Mouse (Mus musculus) G1E (cell line): ENCODE results near the gene Zg16.
"Not testable (repeated sequence)": the region's sequence is repeated elsewhere in the genome, so short reads cannot be mapped to it uniquely, and the experiment has no call there.

ENCODE experiments used
- CTCF ChIP-seq: IDR thresholded peaks from 2 replicates; pipeline ENCODE4 v1.5.1; 2012; ENCODE audit warnings: low read depth, low read length, inconsistent platforms, mixed read lengths
- GATA1 ChIP-seq: IDR thresholded peaks from 2 replicates; pipeline ENCODE4 v1.6.1; 2012; ENCODE audit warnings: borderline replicate concordance, low read length, inconsistent platforms, mixed read lengths
- TAL1 ChIP-seq: conservative IDR thresholded peaks from 2 replicates; pipeline ENCODE4 v1.6.1; 2012; ENCODE audit warnings: low read depth, low read length, inconsistent platforms, mixed read lengths

- not testable (repeated sequence) for TF ChIP-seq CTCF, GATA1, TAL1
Measured at GRCm38 (mm10) chr7:127087278-127088010, at the start of gene Zg16.
